Mouse (Mus musculus): ENCODE measurements around the gene Ciz1.

DNA sequence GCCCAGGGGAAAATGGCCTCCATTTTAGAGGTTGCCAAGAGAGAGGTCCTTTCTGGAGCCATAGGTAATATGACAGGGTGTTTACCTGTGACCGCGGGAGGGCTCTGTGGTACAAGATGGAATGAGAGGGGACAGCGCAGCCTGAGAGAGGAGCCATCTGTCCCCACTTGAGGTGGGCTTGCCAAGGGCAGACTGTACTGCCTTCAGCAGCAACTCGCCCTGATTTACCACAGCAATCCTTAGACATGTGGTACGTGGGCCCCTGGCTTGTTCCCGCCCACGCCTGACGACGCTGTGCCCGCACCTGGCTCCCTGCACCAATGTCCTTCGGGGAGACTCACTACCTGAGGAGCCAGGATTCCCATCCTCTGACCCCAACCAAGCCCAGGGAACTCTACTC, 3.8 kb upstream of the Ciz1 start:
- no peak for TF ChIP-seq POLR2A (IDR thresholded peaks at IDR 0.05; ENCODE audit: low read depth, low read length)
- TF ChIP-seq CTCF (IDR thresholded peaks at IDR 0.05; ENCODE audit: borderline replicate concordance, insufficient read depth, low read length): no peak

Data from embryonic fibroblast, embryonic 13.5 days (primary cell).